In the genomic region with DNA sequence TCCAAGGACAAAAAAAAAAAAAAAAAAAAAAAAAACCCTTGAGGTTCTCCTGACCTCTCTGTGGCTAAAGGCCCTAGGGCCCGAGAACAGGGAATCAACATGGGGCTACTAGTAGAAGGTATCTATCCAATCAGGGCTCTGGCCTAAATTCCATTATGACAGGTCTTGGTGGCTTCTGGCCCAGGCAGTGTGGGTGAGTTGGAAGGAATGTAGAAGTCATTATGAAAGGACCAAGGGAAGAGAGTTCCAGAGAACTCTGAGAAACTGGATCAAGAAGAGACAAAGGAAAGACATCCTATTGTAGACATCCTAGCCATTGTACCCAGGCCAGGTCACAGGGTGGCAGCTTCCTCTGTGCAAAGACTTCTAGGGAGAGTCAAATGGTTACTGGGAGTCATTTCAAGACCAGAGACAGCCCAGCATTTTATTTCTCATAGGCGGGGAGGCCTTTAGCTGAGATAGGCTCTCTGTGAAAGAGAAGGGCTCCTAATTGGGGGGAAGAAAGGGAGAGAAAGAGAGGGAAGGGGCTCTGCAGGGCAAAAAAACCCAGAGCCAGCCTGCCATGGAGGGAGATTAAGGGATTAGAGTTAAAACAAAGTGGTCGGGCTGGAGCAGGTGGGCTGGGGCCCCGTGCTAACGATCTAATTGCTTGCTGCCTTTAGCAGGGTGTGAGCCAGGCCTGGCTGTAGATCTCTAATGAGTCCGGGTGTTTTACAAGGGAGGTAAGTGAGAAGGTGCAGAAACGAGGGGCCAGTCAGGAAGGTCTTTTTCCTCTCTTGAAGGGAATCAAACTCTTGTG, we compare ENCODE assay signal across 17 mouse cellular contexts. TPM values are rescaled to one million over a fixed set of nuclear protein-coding genes. Genes with fewer than 3 reads are reported as not detected.
DNase-seq lines count a peak whose midpoint lies in the region; ATAC-seq and TF ChIP-seq lines count a peak whose summit lies in the region.
"Had no signal": no experiment of that assay in that cellular context is flagged by ENCODE, and none has a peak within 500 bp of the region (broad histone marks: within the 10 kb centered on the region; RNA-seq: fewer than 3 reads in every experiment).

No protein-coding gene starts in this region.

- DNase-seq in cerebellum, adult 11-12 months = peak; percentile 58
- DNase-seq in adipocyte (ENCODE audit: low spot score) = peak; percentile 40
- no peak for DNase-seq in gastrocnemius, adult 2 months
- no peak for DNase-seq in left cerebral cortex, adult 11 months (ENCODE audit: low spot score)
- DNase-seq: adrenal gland, postnatal 10 days; gastrocnemius, postnatal 14 days; liver; lung, postnatal 14 days had no signal

- no peak for TF ChIP-seq CTCF in gastrocnemius, adult 2 months (IDR thresholded peaks at IDR 0.05)

- 5% methylated on average over 7 of the region's 7 CpGs for WGBS in forebrain, embryonic 16.5 days
- 15% methylated on average over 7 of the region's 7 CpGs for WGBS in midbrain, embryonic 15.5 days

- H3K4me3 ChIP-seq in forebrain, embryonic 16.5 days (replicated peaks; ENCODE audit: low read length) = no peak overlapping the region
- H3K4me3 ChIP-seq in midbrain, embryonic 15.5 days = no peak overlapping the region
- no peak overlapping the region for H3K4me3 ChIP-seq in gastrocnemius, adult 2 months
- H3K4me3 ChIP-seq: stomach, embryonic 15.5 days had no signal

- intact Hi-C loops in gastrocnemius, adult 2 months (cut with DNase I) = no loop called here

- peaks cover 81% of the 10 kb centered on the region for H3K4me1 ChIP-seq in forebrain, embryonic 16.5 days (replicated peaks; ENCODE audit: control insufficient read depth, insufficient read depth, low read length)
- H3K4me1 ChIP-seq in midbrain, embryonic 15.5 days = peaks cover 58% of the 10 kb centered on the region
- H3K4me1 ChIP-seq: stomach, embryonic 15.5 days had no signal

- H3K36me3 ChIP-seq in forebrain, embryonic 16.5 days (ENCODE audit: control insufficient read depth, insufficient read depth) = peaks cover 12% of the 10 kb centered on the region
- 0 out of 2 replicates have a peak, but pooled peaks cover 3% of the 10 kb centered on the region for H3K36me3 ChIP-seq in midbrain, embryonic 15.5 days (replicated peaks)
- H3K36me3 ChIP-seq: stomach, embryonic 15.5 days had no signal

- H3K4me2 ChIP-seq in forebrain, embryonic 16.5 days (ENCODE audit: low read length) = no peak overlapping the region
- H3K4me2 ChIP-seq in midbrain, embryonic 15.5 days = no peak overlapping the region
- H3K4me2 ChIP-seq: stomach, embryonic 15.5 days had no signal

- H3K9ac ChIP-seq in forebrain, embryonic 16.5 days (replicated peaks; ENCODE audit: low read depth, low read length) = no peak overlapping the region
- no peak overlapping the region for H3K9ac ChIP-seq in midbrain, embryonic 15.5 days
- H3K9ac ChIP-seq: stomach, embryonic 15.5 days had no signal

- no peaks in the 10 kb centered on the region for H3K9me3 ChIP-seq in forebrain, embryonic 16.5 days (ENCODE audit: control insufficient read depth, low read length)
- H3K9me3 ChIP-seq in midbrain, embryonic 15.5 days = no peaks in the 10 kb centered on the region
- H3K9me3 ChIP-seq: stomach, embryonic 15.5 days had no signal

- no peak for ATAC-seq in cerebellum, adult (ENCODE audit: insufficient number of reproducible peaks, low FRiP score, low TSS enrichment)
- no peak for ATAC-seq in forebrain, embryonic 16.5 days
- no peak for ATAC-seq in midbrain, embryonic 15.5 days (replicated peaks)
- no peak for ATAC-seq in megakaryocyte, adult 5-6 weeks (ENCODE audit: poor library complexity, severe bottlenecking)
- ATAC-seq: intestine, postnatal 0 days had no signal

- H3K27me3 ChIP-seq in forebrain, embryonic 16.5 days (replicated peaks; ENCODE audit: control insufficient read depth, insufficient read depth, low read length) = no peaks in the 10 kb centered on the region
- 0 out of 2 replicates have a peak, but pooled peaks cover 4% of the 10 kb centered on the region for H3K27me3 ChIP-seq in midbrain, embryonic 15.5 days (replicated peaks)

- H3K27ac ChIP-seq in forebrain, embryonic 16.5 days (ENCODE audit: low read length) = peak overlapping the region; percentile 100
- H3K27ac ChIP-seq in midbrain, embryonic 15.5 days = peak overlapping the region; percentile 66
- H3K27ac ChIP-seq in gastrocnemius, adult 2 months = no peak overlapping the region
- H3K27ac ChIP-seq: stomach, embryonic 15.5 days had no signal

RNA-seq across cellular contexts. Expression of gene Rhbg, which starts 21.5 kb away (rescaled TPM):
- polyA plus RNA-seq in forebrain, embryonic 16.5 days (2015; fragmentation: Nextera tagmentation; extraction: Ambion mirVana) = not detected in 2 replicates
- polyA plus RNA-seq in midbrain, embryonic 15.5 days (2015; fragmentation: Nextera tagmentation; extraction: Ambion mirVana) = 0.14 TPM in 2 replicates
- total RNA-seq in gastrocnemius, adult 2 months (2021) = not detected
- total RNA-seq in megakaryocyte, adult 5-6 weeks (2015) = not detected in 2 replicates
- total RNA-seq in megakaryocyte, adult 5-6 weeks (2017) = not detected in 2 replicates
- total RNA-seq: gastrocnemius, postnatal 14 days; layer of hippocampus, postnatal 14 days; MEL had no signal
- polyA plus RNA-seq: heart, embryonic 14.5 days had no signal

RNA-seq across cellular contexts. Expression of gene Gm38392, which starts 54.0 kb away (rescaled TPM):
- polyA plus RNA-seq in forebrain, embryonic 16.5 days (2015; fragmentation: Nextera tagmentation; extraction: Ambion mirVana) = 0.18 and 0.27 TPM in 2 replicates
- not detected in 2 replicates for polyA plus RNA-seq in midbrain, embryonic 15.5 days (2015; fragmentation: Nextera tagmentation; extraction: Ambion mirVana)
- under 1 TPM; 0.74 to 0.95 TPM for total RNA-seq in gastrocnemius, adult 2 months (2021)
- not detected in 2 replicates for total RNA-seq in megakaryocyte, adult 5-6 weeks (2015)
- total RNA-seq in megakaryocyte, adult 5-6 weeks (2017) = not detected in 2 replicates
- total RNA-seq: layer of hippocampus, postnatal 14 days had no signal
- polyA plus RNA-seq: heart, embryonic 14.5 days had no signal

Comparison
In these comparisons a context has a peak if more than half of its experiments do, and no peak if none do; other contexts are left out.
1. DNase-seq: peak in cerebellum, adult 11-12 months (single experiment) and adipocyte (single experiment); none in gastrocnemius, adult 2 months (single experiment) and left cerebral cortex, adult 11 months (single experiment).